Comparison of ENCODE assay signal across 20 mouse cellular contexts in genomic region chr9:99636776-99637175, GRCm38 (mm10). TPM values are rescaled to one million over a fixed set of nuclear protein-coding genes. Genes with fewer than 3 reads are reported as not detected.
A peak's percentile ranks its signal among the peaks of the same experiment; 100 is the strongest.
DNase-seq lines count a peak whose midpoint lies in the region; ATAC-seq and TF ChIP-seq lines count a peak whose summit lies in the region.
"Had no signal": no experiment of that assay in that cellular context is flagged by ENCODE, and none has a peak within 500 bp of the region (broad histone marks: within the 10 kb centered on the region; RNA-seq: fewer than 3 reads in every experiment).

No protein-coding gene starts in this region.

- H3K36me3 ChIP-seq in embryonic facial prominence, embryonic 11.5 days (replicated peaks; ENCODE audit: control insufficient read depth, insufficient read depth, low read depth, low read length), result peaks cover 15% of the 10 kb centered on the region
- peaks cover 93% of the 10 kb centered on the region for H3K36me3 ChIP-seq in embryonic facial prominence, embryonic 10.5 days (replicated peaks)
- peaks cover 6% of the 10 kb centered on the region; the same call in 1 of the 2 replicates for H3K36me3 ChIP-seq in ES-E14 (ENCODE audit: control insufficient read depth, insufficient read depth, low read length, poor library complexity, severe bottlenecking)
- H3K36me3 ChIP-seq in forebrain, postnatal 0 days (ENCODE audit: insufficient read depth), result peaks cover 24% of the 10 kb centered on the region
- H3K36me3 ChIP-seq in midbrain, embryonic 16.5 days (ENCODE audit: control insufficient read depth, insufficient read depth, low read length), result 0 out of 2 replicates have a peak, but pooled peaks cover 4% of the 10 kb centered on the region

- no peak overlapping the region for H3K4me2 ChIP-seq in embryonic facial prominence, embryonic 11.5 days (ENCODE audit: low read depth, low read length)
- H3K4me2 ChIP-seq in forebrain, postnatal 0 days (ENCODE audit: low read depth), result no peak overlapping the region
- no peak overlapping the region for H3K4me2 ChIP-seq in midbrain, embryonic 16.5 days (ENCODE audit: low read length)
- H3K4me2 ChIP-seq: heart, embryonic 12.5 days; limb, embryonic 15.5 days had no signal

- H3K27ac ChIP-seq in embryonic facial prominence, embryonic 11.5 days (replicated peaks; ENCODE audit: low read depth, low read length), result no peak overlapping the region
- H3K27ac ChIP-seq in embryonic facial prominence, embryonic 10.5 days (replicated peaks), result no peak overlapping the region
- H3K27ac ChIP-seq in ES-E14 (ENCODE audit: insufficient read depth, low read depth, low read length, poor library complexity, severe bottlenecking), result no peak overlapping the region
- H3K27ac ChIP-seq in forebrain, postnatal 0 days (ENCODE audit: low read depth, low read length), result no peak overlapping the region
- H3K27ac ChIP-seq in midbrain, embryonic 16.5 days (ENCODE audit: low read length), result no peak overlapping the region
- H3K27ac ChIP-seq: gastrocnemius, adult 2 months; limb, embryonic 15.5 days had no signal

- no peaks in the 10 kb centered on the region for H3K9me3 ChIP-seq in embryonic facial prominence, embryonic 11.5 days (replicated peaks; ENCODE audit: control insufficient read depth, low read length)
- H3K9me3 ChIP-seq in embryonic facial prominence, embryonic 10.5 days, result no peaks in the 10 kb centered on the region
- no peaks in the 10 kb centered on the region for H3K9me3 ChIP-seq in ES-E14 (ENCODE audit: control insufficient read depth, insufficient read depth, low read depth, low read length)
- no peaks in the 10 kb centered on the region for H3K9me3 ChIP-seq in forebrain, postnatal 0 days (ENCODE audit: low read length)
- H3K9me3 ChIP-seq in midbrain, embryonic 16.5 days (replicated peaks; ENCODE audit: control insufficient read depth, low read length, poor library complexity, severe bottlenecking), result no peaks in the 10 kb centered on the region
- H3K9me3 ChIP-seq: heart, embryonic 12.5 days; limb, embryonic 15.5 days; megakaryocyte, embryonic 14.5 days had no signal

- DNase-seq in embryonic facial prominence, embryonic 11.5 days (ENCODE audit: low spot score), result peak; percentile 38
- no peak for DNase-seq in embryonic facial prominence, embryonic 10.5 days (ENCODE audit: low spot score)
- DNase-seq in ES-E14 (ENCODE audit: low read depth, low spot score) (no peak), adipocyte (ENCODE audit: low spot score) (no peak)
- no peak for DNase-seq in forebrain, postnatal 0 days
- DNase-seq in spleen, postnatal 10 days (ENCODE audit: low spot score in 2 of 2), result no peak
- no peak for DNase-seq in thymus, postnatal 10 days (ENCODE audit: low spot score in 2 of 2)
- DNase-seq: cerebellum, adult 11 months; gastrocnemius, adult 2 months; heart, postnatal 4 days; kidney, adult 2 months had no signal

- in situ Hi-C loops in ES-E14 (cut with MboI; ENCODE audit: low sequenced_read_pairs in 2 of 2, unreplicated experiment in 2 of 2), result no loop called here

- no peaks in the 10 kb centered on the region for H3K4me1 ChIP-seq in embryonic facial prominence, embryonic 11.5 days (ENCODE audit: control insufficient read depth, insufficient read depth, low read length)
- H3K4me1 ChIP-seq in embryonic facial prominence, embryonic 10.5 days, result peaks cover 9% of the 10 kb centered on the region
- H3K4me1 ChIP-seq in ES-E14 (ENCODE audit: control insufficient read depth in 2 of 2, insufficient read depth in 2 of 2, low read length in 2 of 2, poor library complexity in 1 of 2), result no peaks in the 10 kb centered on the region
- H3K4me1 ChIP-seq in forebrain, postnatal 0 days (ENCODE audit: insufficient read depth), result no peaks in the 10 kb centered on the region
- no peaks in the 10 kb centered on the region for H3K4me1 ChIP-seq in midbrain, embryonic 16.5 days (ENCODE audit: control insufficient read depth, insufficient read depth, low read length)
- H3K4me1 ChIP-seq: megakaryocyte, embryonic 14.5 days had no signal

- H3K4me3 ChIP-seq in embryonic facial prominence, embryonic 11.5 days (ENCODE audit: low read depth, low read length), result no peak overlapping the region
- no peak overlapping the region for H3K4me3 ChIP-seq in embryonic facial prominence, embryonic 10.5 days
- H3K4me3 ChIP-seq in ES-E14 (ENCODE audit: insufficient read depth in 1 of 2, low read depth in 1 of 2, low read length in 2 of 2, poor library complexity in 1 of 2, severe bottlenecking in 1 of 2), result no peak overlapping the region
- no peak overlapping the region for H3K4me3 ChIP-seq in forebrain, postnatal 0 days (ENCODE audit: low read depth, low read length)
- H3K4me3 ChIP-seq in midbrain, embryonic 16.5 days (ENCODE audit: low read depth, low read length), result no peak overlapping the region
- H3K4me3 ChIP-seq: erythroblast, embryonic 14.5 days; gastrocnemius, adult 2 months; heart, embryonic 12.5 days; limb, embryonic 15.5 days had no signal

- no peaks in the 10 kb centered on the region for H3K27me3 ChIP-seq in embryonic facial prominence, embryonic 11.5 days (ENCODE audit: control insufficient read depth, insufficient read depth, low read length)
- no peaks in the 10 kb centered on the region for H3K27me3 ChIP-seq in embryonic facial prominence, embryonic 10.5 days (replicated peaks; ENCODE audit: low read depth, poor library complexity, severe bottlenecking)
- H3K27me3 ChIP-seq in forebrain, postnatal 0 days (ENCODE audit: insufficient read depth, low read length), result no peaks in the 10 kb centered on the region
- H3K27me3 ChIP-seq in midbrain, embryonic 16.5 days (ENCODE audit: control insufficient read depth, insufficient read depth, low read depth, low read length), result no peaks in the 10 kb centered on the region
- H3K27me3 ChIP-seq: heart, embryonic 12.5 days; limb, embryonic 15.5 days had no signal

- H3K9ac ChIP-seq in embryonic facial prominence, embryonic 11.5 days (replicated peaks; ENCODE audit: low read length), result no peak overlapping the region
- no peak overlapping the region for H3K9ac ChIP-seq in ES-E14 (ENCODE audit: insufficient read depth, low read depth, low read length, poor library complexity, severe bottlenecking)
- no peak overlapping the region for H3K9ac ChIP-seq in forebrain, postnatal 0 days
- H3K9ac ChIP-seq in midbrain, embryonic 16.5 days (ENCODE audit: low read depth, low read length), result no peak overlapping the region
- H3K9ac ChIP-seq: heart, embryonic 12.5 days; limb, embryonic 15.5 days had no signal

- no peak for TF ChIP-seq CTCF in forebrain, postnatal 0 days (IDR thresholded peaks at IDR 0.05; ENCODE audit: low read depth)

- 87% methylated on average over 1 of the region's 1 CpGs for WGBS in embryonic facial prominence, embryonic 11.5 days
- WGBS in embryonic facial prominence, embryonic 10.5 days, result 91% methylated on average over 1 of the region's 1 CpGs
- WGBS in forebrain, postnatal 0 days, result 80% methylated on average over 1 of the region's 1 CpGs
- 83% methylated on average over 1 of the region's 1 CpGs for WGBS in midbrain, embryonic 16.5 days

- ATAC-seq in embryonic facial prominence, embryonic 11.5 days (replicated peaks; ENCODE audit: insufficient number of reproducible peaks, low FRiP score, low TSS enrichment, low read depth), result no peak
- peak; percentile 64 for ATAC-seq in forebrain, postnatal 0 days
- ATAC-seq in midbrain, embryonic 16.5 days, result peak; percentile 64; the same call in 1 of the 2 replicates

TF ChIP-seq in ES-E14, 5 proteins besides CTCF, POLR2A, EP300 and RAD21:
- TF ChIP-seq HCFC1 (IDR thresholded peaks at IDR 0.05; ENCODE audit: borderline replicate concordance, insufficient read depth, low read length) (peak; percentile 91), CHD2 (IDR thresholded peaks at IDR 0.05; ENCODE audit: low read depth, low read length) (no peak)

RNA-seq across cellular contexts. Expression of gene Dzip1l, which starts 7.5 kb away (rescaled TPM):
- polyA plus RNA-seq in embryonic facial prominence, embryonic 11.5 days (2014; fragmentation: Nextera tagmentation; extraction: Ambion mirVana), result 12.0 and 14.8 TPM in 2 replicates
- 25.9 and 27.8 TPM in 2 replicates for polyA plus RNA-seq in embryonic facial prominence, embryonic 10.5 days (2016; fragmentation: Nextera tagmentation; extraction: Ambion mirVana)
- 11.6 and 17.2 TPM in 2 replicates for total RNA-seq in ES-E14 (2012; rRNA removed)
- 19.9 and 21.7 TPM in 2 replicates for total RNA-seq in forebrain, postnatal 0 days (2014; rRNA removed)
- polyA plus RNA-seq in forebrain, postnatal 0 days (2015; fragmentation: Nextera tagmentation; extraction: Ambion mirVana), result 5.8 and 8.9 TPM in 2 replicates
- polyA plus RNA-seq in midbrain, embryonic 16.5 days (2015; fragmentation: Nextera tagmentation; extraction: Ambion mirVana), result 7.7 and 8.8 TPM in 2 replicates
- total RNA-seq: common myeloid progenitor, adult 5-6 weeks had no signal

RNA-seq across cellular contexts. Expression of gene A4gnt, which starts 24.5 kb away (rescaled TPM):
- polyA plus RNA-seq in embryonic facial prominence, embryonic 11.5 days (2014; fragmentation: Nextera tagmentation; extraction: Ambion mirVana), result not detected in 2 replicates
- not detected in 2 replicates for polyA plus RNA-seq in embryonic facial prominence, embryonic 10.5 days (2016; fragmentation: Nextera tagmentation; extraction: Ambion mirVana)
- total RNA-seq in ES-E14 (2012; rRNA removed), result not detected in 2 replicates
- 0.57 TPM in 1 of 2 replicates, not detected in the other for total RNA-seq in forebrain, postnatal 0 days (2014; rRNA removed)
- not detected in 2 replicates for polyA plus RNA-seq in forebrain, postnatal 0 days (2015; fragmentation: Nextera tagmentation; extraction: Ambion mirVana)
- not detected in 2 replicates for polyA plus RNA-seq in midbrain, embryonic 16.5 days (2015; fragmentation: Nextera tagmentation; extraction: Ambion mirVana)
- total RNA-seq: common myeloid progenitor, adult 5-6 weeks; gastrocnemius, adult 2 months; heart, postnatal 4 days had no signal
- polyA plus RNA-seq: erythroblast, embryonic 14.5 days; heart, embryonic 12.5 days; lung, embryonic 16.5 days; neural tube, embryonic 11.5 days; spleen, adult 2 months had no signal
